Mouse (Mus musculus): ENCODE results near the gene Adam8.

The Adam8 gene

DNA sequence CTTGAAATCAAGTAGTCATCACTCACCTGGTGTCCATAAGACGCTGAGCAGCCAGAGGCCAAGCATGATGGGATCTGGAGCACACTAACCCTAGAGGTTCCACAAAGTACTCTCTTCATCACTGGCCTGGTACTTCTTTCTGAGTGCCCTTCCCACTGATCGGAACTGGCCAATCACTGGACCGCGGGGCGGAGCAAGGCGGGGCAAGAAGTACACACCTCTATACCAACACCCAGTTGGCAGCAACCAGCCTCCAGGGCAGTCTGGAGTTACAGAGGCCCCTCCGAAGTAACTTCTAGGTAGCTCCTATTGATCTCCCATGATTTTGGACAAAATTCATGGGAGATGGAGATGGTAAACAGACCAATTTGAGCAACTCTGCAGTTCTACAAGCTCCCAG, at the start of gene Adam8:
Gene Adam8, minus strand, starts transcription at position 157 of the 400 bp plus-strand sequence.
- DNase-seq, result no peak

DNA sequence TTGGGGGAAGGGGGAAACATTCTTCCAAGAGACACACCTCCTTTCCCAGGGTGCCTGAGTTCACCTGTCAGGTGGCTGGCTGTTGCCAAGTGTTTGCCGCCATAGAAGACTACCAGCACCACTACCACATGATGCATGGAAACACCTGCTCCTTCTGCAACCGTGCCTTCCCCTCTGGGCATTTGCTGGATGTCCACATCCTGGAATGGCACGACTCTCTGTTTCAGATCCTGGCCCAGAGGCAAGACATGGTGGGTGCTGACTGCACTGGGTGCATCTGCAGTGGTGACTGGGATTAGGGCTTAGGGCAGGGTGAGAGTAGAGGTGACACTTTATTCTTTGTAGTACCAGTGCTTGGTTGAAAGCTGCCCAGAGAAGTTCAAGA, 44.8 kb upstream of the Adam8 start:
- DNase-seq, result no peak

DNA sequence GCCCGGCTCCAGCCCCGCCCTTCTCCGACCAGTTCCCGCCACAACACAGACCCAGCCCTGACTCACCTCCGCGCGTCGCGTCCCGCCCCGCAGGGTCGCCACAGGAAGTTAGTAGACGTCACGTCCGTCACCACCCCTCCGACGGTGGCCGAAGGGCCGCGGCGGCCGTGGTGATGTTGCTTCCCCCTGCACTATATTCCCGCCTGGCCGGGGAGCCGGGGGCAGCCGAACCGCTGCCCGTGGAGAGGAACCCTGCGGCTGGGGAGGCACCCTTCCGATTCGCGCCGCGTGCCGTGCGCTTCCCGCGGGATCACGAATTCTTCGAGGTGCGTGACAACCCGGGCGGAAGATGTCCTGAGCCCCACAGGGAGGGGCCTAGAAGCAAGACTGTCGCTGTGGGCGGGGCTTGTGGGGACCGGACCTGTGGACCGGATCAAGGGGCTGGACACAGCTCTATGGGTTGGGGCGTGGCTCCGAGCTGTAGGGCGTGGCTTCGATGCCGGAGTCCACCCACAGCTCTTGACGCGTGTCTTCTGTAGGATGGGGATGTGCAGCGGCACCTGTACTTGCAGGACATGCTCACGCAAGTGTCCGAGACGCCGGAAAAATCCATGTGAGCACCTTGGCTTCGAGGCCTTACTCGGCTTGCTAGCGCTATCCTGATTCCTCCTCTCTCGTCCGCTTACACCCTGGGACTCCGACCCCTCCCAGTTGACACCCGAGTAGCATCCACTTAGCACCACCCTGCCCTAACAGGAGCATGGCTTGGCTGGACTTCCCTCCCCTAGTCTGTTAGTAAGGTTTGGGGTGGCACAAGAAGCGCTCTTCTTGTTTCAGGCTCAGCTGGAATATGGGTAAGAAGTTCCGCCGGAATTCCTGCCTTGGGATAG, 44.2 kb upstream of the Adam8 start, which contains the start of the genes Zfp511 and Tubgcp2:
Gene Zfp511, plus strand, starts transcription at position 111 of the 890 bp plus-strand sequence.
Gene Tubgcp2, minus strand, starts transcription at position 389 of the 890 bp plus-strand sequence.
- DNase-seq, result peak; percentile 92

- no peak for DNase-seq
Measured at GRCm38 (mm10) chr7:140035456-140035855, 43.1 kb upstream of the Adam8 start.

DNA sequence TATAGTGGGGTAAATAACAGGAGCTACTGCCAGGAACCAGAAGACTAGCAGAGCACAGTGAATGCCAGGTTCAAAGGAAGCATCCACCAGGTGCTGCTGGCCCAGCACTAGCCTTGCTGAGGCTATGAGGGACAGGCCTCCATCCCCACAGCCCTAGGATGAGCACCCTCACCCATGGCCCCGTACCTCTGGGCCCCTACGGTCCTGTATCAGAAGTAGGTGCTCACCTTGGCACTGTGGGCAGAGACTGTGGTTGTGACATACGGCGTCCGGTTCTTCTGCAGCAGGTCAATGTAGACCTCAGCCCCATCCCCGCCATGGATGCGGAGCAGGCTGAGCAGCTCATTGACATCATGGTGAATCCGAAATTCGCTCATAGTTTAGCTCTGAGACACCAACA, 41.0 kb upstream of the Adam8 start:
- DNase-seq, result no peak

DNA sequence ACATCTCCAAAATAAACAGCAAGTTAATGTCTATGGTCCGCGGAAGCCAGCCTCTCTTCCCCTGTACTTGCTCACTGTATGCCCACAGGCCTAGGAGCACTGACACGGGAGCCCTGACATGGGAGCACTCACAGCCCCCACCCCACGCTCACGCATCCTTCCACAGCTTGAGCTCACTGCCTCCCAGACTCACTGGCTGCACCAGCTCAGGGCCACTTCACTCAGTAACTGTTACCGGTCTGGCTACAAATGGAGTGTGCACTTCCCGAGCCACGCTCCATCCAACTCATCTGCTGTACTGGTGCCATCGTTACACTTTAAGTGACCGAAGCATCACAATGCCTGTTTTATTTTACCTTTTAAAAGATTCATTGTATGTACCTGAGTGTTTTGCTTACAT, 40.0 kb upstream of the Adam8 start:
- DNase-seq, result no peak

- no peak for DNase-seq
Measured at GRCm38 (mm10) chr7:140031771-140032170, 39.4 kb upstream of the Adam8 start.

GRCm38 (mm10) chr7:140011336-140011735, 19.0 kb upstream of the Adam8 start:
- DNase-seq, result no peak

DNA sequence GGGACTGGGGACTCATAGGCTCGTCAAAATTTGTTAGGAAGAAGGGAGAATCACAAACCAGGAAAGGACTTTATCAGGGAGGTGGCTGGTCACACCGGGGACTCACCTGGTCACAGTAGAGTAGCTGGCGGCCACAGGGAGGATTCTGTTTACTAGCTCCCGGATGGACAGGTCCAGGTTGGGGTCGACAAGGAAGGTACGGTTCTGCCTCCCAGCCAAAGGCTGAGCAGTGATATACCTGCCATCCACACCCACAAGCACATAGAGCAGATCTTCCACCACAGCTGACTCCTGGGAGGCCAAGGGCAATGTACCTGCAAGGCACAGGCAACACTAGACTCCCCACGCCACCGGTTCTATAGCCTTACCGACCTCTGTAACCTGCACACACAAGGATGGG, 15.4 kb upstream of the Adam8 start:
- no peak for DNase-seq

DNA sequence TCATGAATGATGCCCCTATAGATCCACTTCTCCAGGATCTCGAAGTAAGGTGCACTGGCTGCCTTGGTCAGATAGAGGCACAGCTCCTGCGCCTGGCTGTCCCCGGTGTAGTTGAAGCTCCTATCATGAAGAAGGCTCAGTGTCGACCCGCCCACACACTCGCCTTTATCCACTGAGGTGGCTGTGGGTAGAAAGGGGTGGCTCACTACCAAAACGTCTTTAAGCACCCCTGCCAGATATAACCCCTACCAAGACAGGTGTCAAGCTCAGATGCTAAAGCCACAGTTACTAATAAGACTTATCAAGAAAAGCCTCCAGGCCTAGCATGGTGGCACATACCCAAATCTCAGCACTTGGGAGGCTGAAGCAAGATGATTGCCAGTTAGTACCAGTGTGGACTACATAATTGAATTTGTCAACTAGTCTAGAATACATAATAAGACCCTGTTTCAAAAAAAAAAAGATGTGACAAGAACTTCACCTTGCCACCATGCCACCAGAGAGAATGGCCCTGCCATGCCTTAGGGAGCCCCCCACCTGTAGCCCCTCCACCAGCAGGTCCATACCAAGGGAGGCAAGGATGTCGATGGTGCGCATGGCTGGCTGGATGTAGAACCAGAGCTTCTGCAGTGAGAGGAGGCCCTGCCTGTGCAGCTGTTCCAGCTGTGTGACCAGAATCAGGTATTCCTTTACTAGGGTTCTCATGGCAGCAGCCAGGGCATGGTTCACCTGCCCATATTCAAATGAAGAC, 14.7 kb upstream of the Adam8 start:
- no peak for DNase-seq

DNA sequence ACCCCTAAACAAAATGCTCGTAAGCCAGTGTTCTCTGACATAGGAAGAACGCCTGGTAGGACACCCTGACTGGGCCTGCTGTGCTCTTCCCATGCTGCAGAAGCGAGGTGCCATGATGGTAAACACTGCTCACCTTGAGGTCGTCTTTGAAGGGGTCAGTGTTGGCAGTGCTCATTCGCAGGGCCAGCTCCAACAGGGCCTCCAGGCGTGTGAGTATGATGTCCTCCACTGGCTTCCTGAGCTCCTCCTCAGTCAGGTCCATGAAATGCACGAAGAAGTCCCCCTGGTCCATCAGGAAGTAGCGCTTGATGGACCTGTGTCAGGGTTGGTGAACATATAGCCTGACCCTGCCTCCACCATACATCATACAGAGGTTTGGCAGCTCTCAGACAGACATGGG, 12.3 kb upstream of the Adam8 start:
- no peak for DNase-seq

DNA sequence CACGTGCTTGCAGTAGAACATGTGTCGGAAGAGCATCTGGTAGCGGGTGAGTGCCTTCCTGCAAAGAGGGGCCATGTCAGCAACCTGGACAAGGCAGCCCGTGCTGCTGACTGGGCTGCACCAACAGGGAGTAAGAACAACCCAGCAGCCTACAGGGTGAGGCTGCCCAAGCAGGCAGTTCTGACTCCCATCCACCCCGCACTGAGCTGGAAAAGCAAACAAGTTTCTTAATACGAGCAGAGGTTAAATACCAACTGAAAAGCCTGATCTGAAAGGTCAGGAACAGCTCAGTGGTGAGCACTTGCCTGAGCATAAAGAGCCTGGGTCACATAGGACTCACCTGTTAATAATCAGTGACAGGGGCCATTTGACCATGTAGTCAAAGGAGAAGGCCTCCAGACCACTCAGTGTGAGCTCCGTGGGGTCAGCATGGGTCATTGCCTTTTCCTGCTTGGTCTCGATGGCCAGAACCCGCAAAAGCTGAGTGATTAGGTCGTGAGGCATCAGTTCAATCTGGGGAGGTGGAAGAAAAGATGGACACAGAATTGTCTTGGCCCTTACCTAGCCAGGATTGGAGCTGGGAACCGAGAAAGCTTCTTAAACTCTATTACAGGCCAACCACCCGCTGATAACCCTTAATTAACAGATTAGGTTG, 8.9 kb upstream of the Adam8 start:
- no peak for DNase-seq

- DNase-seq, result no peak
Measured at GRCm38 (mm10) chr7:139998691-139999350, 6.5 kb upstream of the Adam8 start.

- DNase-seq, result peak; percentile 64
Measured at GRCm38 (mm10) chr7:139994676-139995075, 2.3 kb upstream of the Adam8 start.

- no peak for DNase-seq
Measured at GRCm38 (mm10) chr7:139994202-139994601, 1.8 kb upstream of the Adam8 start.

- DNase-seq, result no peak
Measured at GRCm38 (mm10) chr7:139993532-139993931, 1.2 kb upstream of the Adam8 start.

- DNase-seq, result no peak
Measured at GRCm38 (mm10) chr7:139990864-139991394, 1.4 kb downstream of the Adam8 start.

- DNase-seq, result no peak
Measured at GRCm38 (mm10) chr7:139988272-139988671, 4.1 kb downstream of the Adam8 start.

GRCm38 (mm10) chr7:139984505-139984904, 7.9 kb downstream of the Adam8 start:
- no peak for DNase-seq

DNA sequence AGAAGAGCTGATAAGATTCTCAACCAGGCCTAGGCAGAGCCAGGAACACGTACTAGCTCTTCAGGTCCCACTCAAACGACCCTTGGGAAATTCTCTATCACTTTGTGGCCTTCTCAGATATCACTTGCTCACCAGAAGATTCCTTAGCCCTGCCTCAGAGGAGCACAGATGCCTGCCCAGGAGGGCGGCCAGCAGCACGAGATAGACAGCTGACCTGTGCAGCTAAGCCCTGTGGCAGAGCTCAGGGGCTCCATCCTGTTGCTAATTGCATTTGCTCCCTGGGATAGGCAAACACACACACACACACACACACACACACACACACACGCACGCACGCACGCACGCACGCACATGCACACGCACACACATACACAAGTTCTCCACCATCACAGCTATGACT, 10.3 kb downstream of the Adam8 start:
- no peak for DNase-seq

DNA sequence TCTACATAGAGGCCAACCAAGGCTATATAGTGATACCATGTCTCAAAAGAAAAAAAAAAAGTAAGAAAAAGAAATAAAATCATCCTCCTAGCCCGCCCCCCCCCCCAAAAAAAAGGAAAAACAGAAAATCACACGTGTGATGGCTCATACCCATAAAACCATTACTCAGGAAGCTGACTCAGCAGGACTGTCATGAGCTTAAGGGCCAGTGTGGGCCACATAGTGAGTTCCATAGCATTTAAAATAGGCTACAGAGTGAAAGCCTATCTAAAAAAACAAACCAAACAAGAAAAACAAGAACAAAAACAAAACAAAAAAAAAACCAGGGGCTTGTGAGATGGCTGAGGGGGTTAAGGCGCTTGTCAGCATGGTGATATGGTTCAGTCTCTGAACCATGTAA, 11.6 kb downstream of the Adam8 start:
- DNase-seq, result no peak

DNA sequence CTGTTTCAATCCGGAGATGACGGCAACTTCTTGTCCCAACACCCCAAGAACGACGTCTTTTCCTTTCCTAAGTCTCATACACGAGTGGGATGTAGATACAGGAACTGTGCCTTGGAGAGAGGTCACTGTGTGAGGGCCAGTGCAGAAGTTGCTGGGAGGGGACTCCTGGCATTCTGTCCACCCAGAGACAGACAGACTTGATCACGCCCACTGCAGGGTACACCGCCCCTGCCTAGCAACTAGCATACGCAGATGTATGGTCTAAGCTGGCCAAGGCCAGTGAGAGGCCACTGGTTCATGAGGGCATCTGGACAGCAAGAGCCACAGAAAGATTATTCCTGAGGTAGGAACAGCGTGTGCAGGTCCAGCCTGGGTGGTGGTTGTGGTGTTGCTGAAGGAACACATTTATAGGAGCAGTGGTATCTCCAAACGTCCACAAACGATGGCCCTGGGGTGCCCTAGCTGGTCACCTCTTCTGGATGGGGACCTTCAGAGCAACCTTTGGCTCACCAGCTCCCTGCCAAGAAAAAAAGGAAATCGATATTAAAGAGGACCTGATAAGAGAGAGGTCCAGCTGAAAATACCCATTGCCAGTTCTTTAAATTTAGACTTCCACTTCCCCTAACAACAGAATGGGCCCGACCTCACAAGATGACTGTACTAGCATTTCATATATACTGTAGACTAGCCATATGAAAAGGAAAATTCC, 13.2 kb downstream of the Adam8 start:
- DNase-seq, result peak; percentile 16
